Mouse (Mus musculus): ENCODE measurements around the gene Cd27. TPM values are rescaled to one million over a fixed set of nuclear protein-coding genes. Genes with fewer than 3 reads are reported as not detected.

Gene Cd27
- total RNA-seq (2023), result 0.25 and 0.51 TPM in 2 replicates

DNA sequence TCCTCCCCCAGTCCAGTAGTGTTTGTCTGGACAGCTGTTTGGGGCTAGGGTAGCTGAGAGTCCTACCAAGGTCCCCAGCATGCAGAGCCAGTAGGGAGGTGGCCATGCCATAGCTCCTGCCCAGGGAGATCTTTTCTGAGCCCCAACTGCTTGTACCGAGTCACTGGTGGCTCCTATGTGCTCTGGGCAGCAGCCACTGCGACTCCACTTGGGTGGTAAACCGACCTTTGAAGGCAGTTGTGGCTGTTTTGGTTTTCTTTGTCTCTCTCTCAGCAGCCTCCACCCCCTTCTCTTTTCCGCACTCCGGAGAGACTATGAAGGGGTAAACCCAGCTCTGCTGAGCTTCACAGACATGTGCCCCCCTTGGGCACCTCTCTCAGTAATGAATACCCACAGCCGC, at the start of gene Cd27:
Gene Cd27 (minus strand): TSS at position 229 of the 400 bp plus-strand sequence.

DNA sequence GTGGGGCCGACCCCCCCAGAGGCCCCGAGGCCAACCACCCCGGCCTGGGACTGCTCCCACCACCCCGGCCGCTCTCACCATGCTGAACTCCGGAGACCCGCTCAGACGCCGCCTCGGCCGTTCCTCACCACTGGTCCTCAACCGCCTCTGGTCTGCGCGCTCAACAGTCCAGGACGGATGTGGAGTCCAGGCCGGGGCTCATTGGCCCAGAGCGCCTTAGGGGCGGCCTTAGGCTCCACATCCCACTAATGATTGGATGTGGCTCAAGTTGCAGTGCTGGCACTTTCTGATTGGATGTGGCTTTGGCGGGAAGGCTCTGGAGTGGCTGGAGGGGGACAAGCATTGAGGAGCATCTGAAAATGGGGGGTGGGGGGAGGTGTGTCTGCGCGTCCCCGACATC, 49.1 kb upstream of the Cd27 start, which contains the start of gene Tuba3a:
Gene Tuba3a (minus strand): TSS at position 153 of the 400 bp plus-strand sequence.

DNA sequence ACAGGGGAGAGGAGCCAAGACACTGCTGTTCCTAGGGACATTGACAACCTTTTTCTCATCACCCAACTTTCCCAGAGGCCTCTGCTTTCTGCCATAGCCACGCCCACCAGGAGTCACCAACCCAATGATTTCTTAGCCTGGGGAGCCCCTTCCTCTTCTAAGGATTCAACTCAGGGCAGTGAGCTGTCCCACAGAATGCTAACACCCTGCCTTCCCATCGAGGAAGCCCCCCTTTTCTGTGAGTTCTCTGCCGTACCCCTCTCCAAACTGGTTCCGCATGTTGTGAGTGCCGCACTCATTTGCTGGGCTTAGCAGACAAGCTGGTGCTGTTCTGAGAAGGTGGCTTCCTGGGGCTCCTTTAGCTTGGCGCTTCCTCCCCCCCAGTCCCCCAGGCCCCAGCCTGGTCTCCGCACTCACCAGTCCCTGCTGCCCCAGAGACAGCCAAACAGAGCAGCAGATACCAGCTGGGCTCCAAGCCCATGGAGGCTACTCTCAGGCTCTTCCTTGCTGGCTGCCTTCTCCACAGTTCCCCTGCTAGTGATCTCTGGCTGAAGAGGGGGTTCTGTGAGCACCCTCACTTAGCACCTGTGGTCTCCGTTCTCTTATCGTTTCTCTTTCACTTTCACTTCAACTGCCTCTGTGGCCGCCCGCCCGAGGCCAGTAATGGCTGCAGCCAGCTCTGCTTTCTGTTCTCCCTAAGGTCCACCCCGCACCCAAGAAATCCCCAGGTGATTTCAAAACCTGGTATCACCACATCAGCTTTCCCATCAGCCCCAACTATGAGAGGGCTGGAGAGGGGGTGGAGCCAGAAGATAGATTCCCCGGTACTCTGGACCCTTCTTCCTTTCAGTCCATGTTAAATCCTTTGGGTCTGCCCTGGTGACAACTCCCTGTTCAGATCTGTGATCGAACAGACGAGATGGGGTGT, 5.4 kb downstream of the Cd27 start, which contains the start of gene Tapbpl:
Gene Tapbpl (minus strand): TSS at position 744 of the 928 bp plus-strand sequence.

DNA sequence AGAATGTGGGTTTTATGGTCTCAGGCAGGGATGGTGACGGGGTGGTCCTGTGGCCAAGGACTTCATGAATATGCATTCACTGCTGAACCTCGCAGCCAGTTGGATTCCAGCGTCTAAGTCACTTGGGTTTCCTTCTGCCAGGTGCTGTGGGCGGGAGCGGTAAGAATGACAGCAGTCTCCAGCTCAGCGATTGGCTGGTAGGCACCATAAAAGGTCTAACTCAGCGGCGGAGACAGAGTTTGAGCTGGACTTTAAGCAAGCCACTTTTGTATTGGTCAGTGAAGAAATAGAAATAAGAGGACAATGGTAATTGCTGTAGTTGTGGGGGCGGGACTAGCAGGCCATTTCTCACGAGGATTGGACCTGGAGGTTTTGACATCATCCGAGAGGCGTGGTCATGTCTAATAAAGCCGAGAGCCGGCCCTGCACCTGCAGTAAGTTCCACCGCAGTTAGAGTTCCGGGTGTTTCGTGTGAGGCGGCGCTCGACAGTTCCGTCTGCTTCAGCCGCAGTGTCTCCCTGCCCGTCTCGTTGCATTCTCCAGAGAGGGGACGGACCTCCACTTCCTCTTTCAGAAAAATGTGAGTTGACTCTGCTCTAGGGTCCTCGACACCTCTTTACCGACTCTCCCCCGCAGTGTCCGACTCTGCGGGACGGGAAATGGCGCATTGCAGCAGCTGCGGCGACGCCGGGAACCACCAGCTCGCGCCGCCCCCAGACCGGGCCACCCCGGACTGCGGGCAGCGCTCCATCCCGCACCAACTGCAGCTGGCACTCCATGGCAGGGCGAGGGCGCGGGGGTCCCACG, 21.5 kb downstream of the Cd27 start, which contains the start of gene Vamp1:
Gene Vamp1 (plus strand): TSS at position 404 of the 807 bp plus-strand sequence.

DNA sequence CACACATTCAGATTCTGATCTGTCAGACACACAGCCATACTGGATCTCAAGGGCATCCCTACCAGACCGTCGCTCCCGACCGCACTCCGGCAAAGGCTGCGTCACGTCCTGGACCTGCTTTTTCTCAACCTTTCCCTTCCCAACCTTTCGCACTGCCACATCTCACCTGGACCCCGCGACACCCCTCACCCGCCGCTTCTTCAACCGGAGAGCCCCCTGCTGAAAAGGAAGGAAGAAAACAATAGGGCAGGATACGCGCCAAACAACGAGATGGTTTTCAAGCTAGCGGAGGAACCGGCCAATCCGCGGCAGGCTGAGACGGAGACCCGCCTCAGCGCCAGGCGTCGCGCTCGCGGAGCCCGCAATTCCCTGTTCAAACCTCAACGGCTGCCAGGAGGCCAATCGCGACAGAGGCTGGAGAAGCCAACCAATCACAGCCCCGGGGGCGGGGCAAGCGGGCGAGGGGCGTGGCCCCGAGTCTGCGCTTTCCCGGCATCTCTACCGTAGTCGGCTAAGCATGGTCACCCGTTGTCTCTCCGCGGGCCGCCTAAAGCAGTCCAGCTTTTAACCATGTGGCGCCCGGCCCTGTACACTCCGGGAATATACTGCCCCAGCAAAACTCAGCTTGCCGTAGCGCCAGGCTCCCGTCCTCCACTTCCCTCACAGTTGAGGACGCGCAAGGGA, 45.3 kb downstream of the Cd27 start, which contains the start of the genes Ncapd2 and Mrpl51:
Gene Ncapd2 (minus strand): TSS at position 370 of the 684 bp plus-strand sequence.
Gene Mrpl51 (plus strand): TSS at position 470 of the 684 bp plus-strand sequence.

Other genes with a start within 250 kb of the Cd27 start
- gene Pianp, start 240.3 kb downstream of the Cd27 start, total RNA-seq (2023), result not detected in 2 replicates
- 86.5 and 92.3 TPM in 2 replicates for gene Zfp384, start 227.9 kb downstream of the Cd27 start, total RNA-seq (2023)
- gene Ing4, start 197.2 kb downstream of the Cd27 start, total RNA-seq (2023), result 87.7 and 100 TPM in 2 replicates
- gene Acrbp, start 187.3 kb downstream of the Cd27 start, total RNA-seq (2023), result 7.1 and 8.5 TPM in 2 replicates
- gene Lpar5, start 169.1 kb downstream of the Cd27 start, total RNA-seq (2023), result 5.1 and 6.8 TPM in 2 replicates
- gene Chd4, start 141.0 kb downstream of the Cd27 start, total RNA-seq (2023), result 185 and 239 TPM in 2 replicates
- 13.5 and 20.0 TPM in 2 replicates for gene Nop2, start 105.1 kb downstream of the Cd27 start, total RNA-seq (2023)
- gene Iffo1, start 91.8 kb downstream of the Cd27 start, total RNA-seq (2023), result 24.7 and 34.6 TPM in 2 replicates
- 693 and 1,543 TPM in 2 replicates for gene Gapdh, start 70.5 kb downstream of the Cd27 start, total RNA-seq (2023)
- gene Ncapd2, start 45.3 kb downstream of the Cd27 start, total RNA-seq (2023), result 167 and 197 TPM in 2 replicates
- 32.2 and 40.1 TPM in 2 replicates for gene Mrpl51, start 45.2 kb downstream of the Cd27 start, total RNA-seq (2023)
- gene Vamp1, start 21.5 kb downstream of the Cd27 start, total RNA-seq (2023), result 19.8 and 26.2 TPM in 2 replicates
- gene Tapbpl, start 5.2 kb downstream of the Cd27 start, total RNA-seq (2023), result 10.2 and 11.2 TPM in 2 replicates
- gene Tuba3a, start 49.0 kb upstream of the Cd27 start, total RNA-seq (2023), result not detected in 2 replicates
- gene Ltbr, start 76.9 kb upstream of the Cd27 start, total RNA-seq (2023), result 45.2 and 64.4 TPM in 2 replicates
- 10.9 and 11.0 TPM in 2 replicates for gene Scnn1a, start 83.6 kb upstream of the Cd27 start, total RNA-seq (2023)
- 352 and 391 TPM in 2 replicates for gene Tnfrsf1a, start 112.4 kb upstream of the Cd27 start, total RNA-seq (2023)
- not detected in 2 replicates for gene Plekhg6, start 143.8 kb upstream of the Cd27 start, total RNA-seq (2023)

Measured in neutrophil, adult 65 days (primary cell).